Mouse (Mus musculus) kidney, postnatal 0 days (tissue): ENCODE data around the gene Igfbp6. TPM values are rescaled to one million over a fixed set of nuclear protein-coding genes. Genes with fewer than 3 reads are reported as not detected.

Experiments
- ATAC-seq: fragments of 200-750 bp; cut with Nextera tagmentation; replicated peaks from 2 replicates; pipeline ENCODE4 v1.8.0; 2017; ENCODE audit warnings: low read depth, moderate number of reproducible peaks, moderate TSS enrichment, moderate library complexity; ENCODE audit not compliant: low FRiP score
- DNase-seq: peaks from one replicate; pipeline ENCODE4 v3.0.0-alpha.2; 2016; ENCODE audit warnings: low spot score
- H3K27ac ChIP-seq: fragments of 300-500 bp; sonication (generic); 2 replicates; pipeline ENCODE4 v1.5.1; 2014; ENCODE audit warnings: mild to moderate bottlenecking
- H3K27me3 ChIP-seq: fragments of 300-500 bp; sonication (generic); 2 replicates; pipeline ENCODE4 v1.6.1; 2014; ENCODE audit warnings: low read length, mixed read lengths; ENCODE audit not compliant: insufficient read depth
- H3K36me3 ChIP-seq: fragments of 300-500 bp; sonication (generic); 2 replicates; pipeline ENCODE4 v1.6.1; 2014; ENCODE audit warnings: low read length, mixed read lengths; ENCODE audit not compliant: insufficient read depth
- H3K4me1 ChIP-seq: fragments of 300-500 bp; sonication (generic); replicated peaks from 2 replicates; pipeline ENCODE4 v1.6.1; 2014; ENCODE audit warnings: antibody characterized with exemption, low read length, mixed read lengths; ENCODE audit not compliant: insufficient read depth
- H3K4me2 ChIP-seq: fragments of 300-500 bp; sonication (generic); 2 replicates; pipeline ENCODE4 v1.6.1; 2014; ENCODE audit warnings: mild to moderate bottlenecking, low read length, moderate library complexity, mixed read lengths
- H3K4me3 ChIP-seq: fragments of 300-500 bp; sonication (generic); replicated peaks from 2 replicates; pipeline ENCODE4 v1.5.1; 2014; ENCODE audit warnings: low read depth, low read length
- H3K9ac ChIP-seq: fragments of 300-500 bp; sonication (generic); 2 replicates; pipeline ENCODE4 v1.6.1; 2014; ENCODE audit warnings: low read depth, low read length
- H3K9me3 ChIP-seq: fragments of 300-500 bp; sonication (generic); replicated peaks from 2 replicates; pipeline ENCODE4 v1.6.1; 2016; ENCODE audit warnings: low read length, inconsistent platforms, mixed read lengths
- CTCF ChIP-seq: IDR thresholded peaks from 2 replicates; pipeline ENCODE4 v1.5.1; 2016; ENCODE audit warnings: antibody characterized with exemption, low read depth, mild to moderate bottlenecking, moderate library complexity
- WGBS: fragments of 180-500 bp; shearing (Covaris S2); extraction: QIAGEN DNeasy Blood & Tissue Kit; methylation state at CpG from one replicate; pipeline ENCODE4 v1.1.7; 2014; 5-methylcytosine and 5-hydroxymethylcytosine counted together
- polyA plus RNA-seq: library from polyadenylated mRNA; unstranded; fragments of >200 nt; fragmentation: Nextera tagmentation; extraction: Ambion mirVana; gene quantifications from 2 replicates; pipeline ENCODE4 v1.2.1, GENCODE M21; 2015

Igfbp6 gene
- polyA plus RNA-seq, 1 experiment from 2014 or later = 28.3 TPM

DNA sequence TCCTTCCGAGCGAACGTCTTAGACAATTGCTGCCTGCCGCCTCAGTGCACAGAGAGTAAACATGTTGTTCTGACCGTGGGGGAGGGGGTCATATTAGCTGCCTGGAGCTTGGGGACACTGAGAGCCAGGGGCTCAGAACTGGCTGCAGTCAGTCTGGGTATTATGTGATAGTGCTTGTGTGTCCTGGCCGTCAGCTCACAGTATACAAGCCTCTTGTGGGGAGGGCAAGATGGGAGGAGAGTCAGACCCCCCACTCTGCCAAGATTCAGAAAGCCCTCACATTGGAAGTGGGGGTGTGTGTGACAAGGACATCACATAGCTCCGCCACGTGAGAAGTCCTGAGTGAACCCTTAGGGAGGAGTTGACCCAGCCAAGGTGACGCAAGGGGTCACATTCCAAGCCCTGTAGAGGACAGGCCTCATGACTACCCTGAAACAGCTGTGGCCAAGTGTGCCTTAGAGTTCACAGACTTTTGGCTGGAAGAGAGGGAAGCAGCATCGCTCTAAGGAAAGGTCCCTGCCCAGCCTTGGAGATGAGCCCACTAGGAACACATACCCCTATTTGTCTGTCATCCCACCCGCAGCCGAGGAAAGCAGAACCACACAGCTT lies 40.1 kb upstream of the Igfbp6 start:
- peak overlapping the region; percentile 40 for H3K4me3 ChIP-seq
- peak overlapping the region; percentile 85 for H3K4me2 ChIP-seq
- peak; percentile 30 for ATAC-seq
- peak overlapping the region; percentile 99 for H3K27ac ChIP-seq
- DNase-seq = peak; percentile 86
- no peaks in the 10 kb centered on the region for H3K27me3 ChIP-seq
- peaks cover 70% of the 10 kb centered on the region for H3K4me1 ChIP-seq
- no peak for TF ChIP-seq CTCF
- whole genome bisulfite sequencing = 14% methylated on average over 12 of the region's 12 CpGs
- peak overlapping the region; percentile 82 for H3K9ac ChIP-seq
- no peaks in the 10 kb centered on the region for H3K9me3 ChIP-seq
- peaks cover 14% of the 10 kb centered on the region; the same call in 1 of the 2 replicates for H3K36me3 ChIP-seq

DNA sequence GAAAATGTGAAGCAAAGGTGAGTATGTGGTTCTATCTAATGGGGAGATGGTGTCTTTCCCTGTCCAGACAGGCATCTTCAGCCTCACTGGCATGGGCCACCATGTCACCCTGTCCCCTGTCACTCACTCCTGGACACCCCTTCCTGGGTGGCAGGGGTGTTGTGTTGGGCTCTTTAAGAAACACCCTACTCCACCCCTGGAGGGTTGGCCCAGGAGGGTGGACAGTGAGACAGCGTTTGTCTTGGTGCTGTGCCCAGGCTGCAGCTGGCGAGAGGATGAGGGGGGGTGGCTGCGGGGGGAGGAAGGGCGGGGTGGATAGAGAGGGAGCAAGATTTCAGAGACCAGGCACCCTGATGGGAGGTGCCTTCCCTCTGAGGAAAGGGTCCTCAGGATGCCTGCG lies 38.8 kb upstream of the Igfbp6 start:
- H3K9ac ChIP-seq = no peak overlapping the region
- 32% methylated on average over 5 of the region's 5 CpGs for WGBS
- ATAC-seq = no peak
- H3K4me3 ChIP-seq = 0 out of 2 replicates have a peak overlapping the region, but pooled peaks have one; percentile 7
- H3K4me2 ChIP-seq = peak overlapping the region; percentile 85
- no peaks in the 10 kb centered on the region for H3K27me3 ChIP-seq
- H3K36me3 ChIP-seq = peaks cover 23% of the 10 kb centered on the region; the same call in 1 of the 2 replicates
- H3K9me3 ChIP-seq = no peaks in the 10 kb centered on the region
- peak; percentile 44 for DNase-seq
- H3K4me1 ChIP-seq = peaks cover 65% of the 10 kb centered on the region
- 0 out of 2 replicates have a peak overlapping the region, but pooled peaks have one; percentile 99 for H3K27ac ChIP-seq
- TF ChIP-seq CTCF = no peak

- Histone ChIP-seq H3K4me1 (peaks cover 60% of the 10 kb centered on the region), H3K4me2 (peak overlapping the region; percentile 85), H3K9ac (no peak overlapping the region), H3K9me3 (no peaks in the 10 kb centered on the region), H3K36me3 (peaks cover 30% of the 10 kb centered on the region), H3K27ac (no peak overlapping the region), H3K4me3 (0 out of 2 replicates have a peak overlapping the region, but pooled peaks have one; percentile 7), H3K27me3 (no peaks in the 10 kb centered on the region)
- peak; percentile 62 for TF ChIP-seq CTCF
- 31% methylated on average over 18 of the region's 18 CpGs for WGBS
- DNase-seq = peak; percentile 63
- no peak for ATAC-seq
Measured at GRCm38 (mm10) chr15:102105764-102106730, 38.1 kb upstream of the Igfbp6 start.

GRCm38 (mm10) chr15:102106754-102107456 lies 37.3 kb upstream of the Igfbp6 start:
- H3K4me2 ChIP-seq = peak overlapping the region; percentile 46
- 32% methylated on average over 37 of the region's 38 CpGs for WGBS
- H3K27me3 ChIP-seq = no peaks in the 10 kb centered on the region
- peaks cover 38% of the 10 kb centered on the region for H3K36me3 ChIP-seq
- no peaks in the 10 kb centered on the region for H3K9me3 ChIP-seq
- no peak for DNase-seq
- ATAC-seq = no peak
- H3K4me1 ChIP-seq = peaks cover 51% of the 10 kb centered on the region
- H3K9ac ChIP-seq = no peak overlapping the region
- TF ChIP-seq CTCF = no peak
- no peak overlapping the region; the same call in 1 of the 2 replicates for H3K4me3 ChIP-seq
- no peak overlapping the region for H3K27ac ChIP-seq

DNA sequence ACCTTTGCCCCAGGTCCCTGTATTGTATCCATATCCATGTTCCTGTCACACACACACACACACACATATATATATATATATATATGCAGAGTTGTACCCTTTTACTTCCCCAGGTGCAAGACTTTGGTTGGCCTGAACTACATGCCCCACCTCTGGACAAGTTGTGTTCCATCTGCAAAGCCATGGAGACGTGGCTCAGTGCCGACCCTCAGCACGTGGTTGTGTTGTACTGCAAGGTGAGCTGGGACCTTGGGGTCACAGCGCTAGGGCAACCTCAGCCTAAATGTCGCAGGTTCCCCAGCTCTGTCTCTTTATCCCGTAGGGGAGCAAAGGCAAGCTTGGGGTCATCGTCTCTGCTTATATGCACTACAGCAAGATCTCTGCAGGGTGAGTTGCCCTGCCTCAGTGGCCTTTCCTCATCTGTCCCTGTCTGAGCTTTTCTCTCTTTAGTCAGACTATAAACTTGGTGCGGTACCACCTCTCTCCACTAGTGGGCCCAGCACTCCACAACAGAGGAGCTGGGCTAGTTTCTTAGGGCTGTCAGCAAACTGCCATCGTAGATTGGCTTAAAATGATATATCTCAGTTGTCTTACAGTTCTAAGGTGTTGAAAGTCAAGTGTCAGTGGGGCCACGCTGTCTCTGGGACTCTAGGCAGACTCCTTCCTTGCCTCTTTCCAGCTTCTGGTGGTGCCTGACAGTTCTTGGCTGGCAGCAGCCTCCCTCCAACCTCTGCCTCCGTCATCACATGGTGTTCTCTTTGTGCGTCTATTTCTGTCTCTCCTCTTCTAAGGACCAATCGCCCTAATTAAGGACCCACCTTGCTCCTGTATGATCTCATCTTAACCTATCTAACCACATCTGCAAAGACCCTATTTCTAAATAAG lies 36.2 kb upstream of the Igfbp6 start:
- DNase-seq (peak; percentile 78), ATAC-seq (no peak)
- Histone ChIP-seq H3K36me3 (peaks cover 48% of the 10 kb centered on the region), H3K9me3 (no peaks in the 10 kb centered on the region), H3K4me2 (0 out of 2 replicates have a peak overlapping the region, but pooled peaks have one; percentile 46), H3K27me3 (no peaks in the 10 kb centered on the region), H3K4me1 (peaks cover 42% of the 10 kb centered on the region), H3K27ac (peak overlapping the region; percentile 10; the same call in 1 of the 2 replicates), H3K4me3 (no peak overlapping the region), H3K9ac (no peak overlapping the region)
- TF ChIP-seq CTCF = peak; percentile 75
- 43% methylated on average over 13 of the region's 13 CpGs for WGBS
